In genomic region chr4:152345120-152345889, GRCm38 (mm10) we compare ENCODE assay signal across 9 mouse cellular contexts. TPM values are rescaled to one million over a fixed set of nuclear protein-coding genes. Genes with fewer than 3 reads are reported as not detected.
DNase-seq lines count a peak whose midpoint lies in the region; TF ChIP-seq lines count a peak whose summit lies in the region.
"Had no signal": no experiment of that assay in that cellular context is flagged by ENCODE, and none has a peak within 500 bp of the region (broad histone marks: within the 10 kb centered on the region; RNA-seq: fewer than 3 reads in every experiment).

No protein-coding gene starts in this region.

- H3K36me3 ChIP-seq in limb, embryonic 10.5 days, result no peaks in the 10 kb centered on the region

- intact Hi-C loops in left cerebral cortex, postnatal 36 days (cut with DNase I), result loop anchor here (5.0 kb wide), 1 partner anchor 132 kb away; the partner anchor contains the start of genes Kcnab2 and Nphp4

- peaks cover 87% of the 10 kb centered on the region for H3K4me1 ChIP-seq in olfactory bulb, adult 2 months (ENCODE audit: control insufficient read depth, insufficient read depth, low read length)
- H3K4me1 ChIP-seq in limb, embryonic 10.5 days, result peaks cover 20% of the 10 kb centered on the region

- WGBS in olfactory bulb, adult 2 months, result 38% methylated on average over 7 of the region's 7 CpGs
- WGBS in limb, embryonic 10.5 days, result 60% methylated on average over 7 of the region's 7 CpGs

- peak overlapping the region; percentile 43 for H3K27ac ChIP-seq in olfactory bulb, adult 2 months (ENCODE audit: insufficient read depth, low read depth, low read length)
- H3K27ac ChIP-seq in limb, embryonic 10.5 days, result no peak overlapping the region

- TF ChIP-seq CTCF in olfactory bulb, adult 2 months (IDR thresholded peaks at IDR 0.05; ENCODE audit: insufficient read depth, low read depth, low read length), result no peak

- H3K27me3 ChIP-seq in limb, embryonic 10.5 days (ENCODE audit: low read depth, poor library complexity, severe bottlenecking), result peaks cover 86% of the 10 kb centered on the region

- no peaks in the 10 kb centered on the region for H3K9me3 ChIP-seq in limb, embryonic 10.5 days (replicated peaks)

- H3K4me3 ChIP-seq in olfactory bulb, adult 2 months (ENCODE audit: insufficient read depth, low read depth, low read length), result no peak overlapping the region
- H3K4me3 ChIP-seq in limb, embryonic 10.5 days, result no peak overlapping the region

- TF ChIP-seq POLR2A in olfactory bulb, adult 2 months (IDR thresholded peaks at IDR 0.05; ENCODE audit: insufficient read depth, low read depth, low read length), result no peak

- DNase-seq in adrenal gland, adult (ENCODE audit: inconsistent age in 2 of 2, low spot score in 1 of 2), result peak; percentile 65 to 78
- DNase-seq in adrenal gland, adult 18-20 months (ENCODE audit: low spot score in 2 of 2), result no peak
- DNase-seq in right cerebral cortex, adult 2 months (ENCODE audit: low spot score in 2 of 2), result peak; percentile 62 to 64
- no peak for DNase-seq in right cerebral cortex, postnatal 10 days (ENCODE audit: low spot score in 2 of 2)
- DNase-seq in left cerebral cortex, postnatal 36 days (ENCODE audit: low spot score in 2 of 2), result peak; percentile 63 to 64
- DNase-seq in embryo, embryonic 10.5 days (ENCODE audit: low spot score), result no peak
- DNase-seq in limb, embryonic 10.5 days (ENCODE audit: low spot score), result no peak

RNA-seq across cellular contexts. Expression of gene Chd5, which starts 6.9 kb away (rescaled TPM):
- total RNA-seq in adrenal gland, adult 18-20 months (2021), result 1 to 10 TPM; 6.9 to 9.7 TPM
- 100 to 1,000 TPM; 162 to 195 TPM for total RNA-seq in left cerebral cortex, postnatal 36 days (2021)
- 36.3 TPM in 1 of 2 replicates, not detected in the other for polyA plus RNA-seq in olfactory bulb, adult 2 months (2012; ENCODE audit: insufficient read depth, insufficient read length, low replicate concordance, missing spikeins)
- 0.01 and 0.03 TPM in 2 replicates for polyA plus RNA-seq in limb, embryonic 10.5 days (2016; fragmentation: Nextera tagmentation; extraction: Ambion mirVana)

RNA-seq across cellular contexts. Expression of gene Rpl22, which starts 19.8 kb away (rescaled TPM):
- total RNA-seq in adrenal gland, adult 18-20 months (2021), result 100 to 1,000 TPM; 443 to 509 TPM
- 100 to 1,000 TPM; 161 to 162 TPM for total RNA-seq in left cerebral cortex, postnatal 36 days (2021)
- not detected in 2 replicates for polyA plus RNA-seq in olfactory bulb, adult 2 months (2012; ENCODE audit: insufficient read depth, insufficient read length, low replicate concordance, missing spikeins)
- 352 and 417 TPM in 2 replicates for polyA plus RNA-seq in limb, embryonic 10.5 days (2016; fragmentation: Nextera tagmentation; extraction: Ambion mirVana)

RNA-seq across cellular contexts. Expression of gene Rnf207, which starts 26.5 kb away (rescaled TPM):
- total RNA-seq in adrenal gland, adult 18-20 months (2021), result 1 to 10 TPM in 1 of 2 experiments, under 1 TPM in 1; 0.43 to 1.3 TPM
- total RNA-seq in left cerebral cortex, postnatal 36 days (2021), result 10 to 100 TPM; 10.2 to 17.0 TPM
- polyA plus RNA-seq in olfactory bulb, adult 2 months (2012; ENCODE audit: insufficient read depth, insufficient read length, low replicate concordance, missing spikeins), result not detected in 2 replicates
- 0.70 and 1.1 TPM in 2 replicates for polyA plus RNA-seq in limb, embryonic 10.5 days (2016; fragmentation: Nextera tagmentation; extraction: Ambion mirVana)

RNA-seq across cellular contexts. Expression of gene Icmt, which starts 48.3 kb away (rescaled TPM):
- 10 to 100 TPM; 52.1 to 55.6 TPM for total RNA-seq in adrenal gland, adult 18-20 months (2021)
- total RNA-seq in left cerebral cortex, postnatal 36 days (2021), result 10 to 100 TPM; 45.9 to 47.8 TPM
- not detected in 2 replicates for polyA plus RNA-seq in olfactory bulb, adult 2 months (2012; ENCODE audit: insufficient read depth, insufficient read length, low replicate concordance, missing spikeins)
- polyA plus RNA-seq in limb, embryonic 10.5 days (2016; fragmentation: Nextera tagmentation; extraction: Ambion mirVana), result 31.4 and 33.9 TPM in 2 replicates

RNA-seq across cellular contexts. Expression of gene Hes3, which starts 53.8 kb away (rescaled TPM):
- not detected for total RNA-seq in adrenal gland, adult 18-20 months (2021)
- total RNA-seq in left cerebral cortex, postnatal 36 days (2021), result under 1 TPM in 1 of 2 experiments, not detected in 1; 0.35 TPM
- polyA plus RNA-seq in olfactory bulb, adult 2 months (2012; ENCODE audit: insufficient read depth, insufficient read length, low replicate concordance, missing spikeins), result not detected in 2 replicates
- not detected in 2 replicates for polyA plus RNA-seq in limb, embryonic 10.5 days (2016; fragmentation: Nextera tagmentation; extraction: Ambion mirVana)
- total RNA-seq: layer of hippocampus, postnatal 36 days had no signal

Comparison
In these comparisons a context has a peak if more than half of its experiments do, and no peak if none do; other contexts are left out.
1. DNase-seq: peak in adrenal gland, adult (2 of 2), right cerebral cortex, adult 2 months (2 of 2) and left cerebral cortex, postnatal 36 days (2 of 2); none in adrenal gland, adult 18-20 months (0 of 2), right cerebral cortex, postnatal 10 days (0 of 2), embryo, embryonic 10.5 days (single experiment) and limb, embryonic 10.5 days (single experiment).
2. RNA of gene Chd5, which starts 6.9 kb away (total RNA-seq): 162 to 195 TPM in left cerebral cortex, postnatal 36 days; 6.9 to 9.7 TPM in adrenal gland, adult 18-20 months; every median in the first group is over 10 times any median in the second.
3. RNA of gene Rnf207, which starts 26.5 kb away (total RNA-seq): 10.2 to 17.0 TPM in left cerebral cortex, postnatal 36 days; 0.43 to 1.3 TPM in adrenal gland, adult 18-20 months; every median in the first group is over 4 times any median in the second.